In genomic region chr7:44649094-44649610, GRCm38 (mm10) we compare ENCODE assay signal across 22 mouse cellular contexts. TPM values are rescaled to one million over a fixed set of nuclear protein-coding genes. Genes with fewer than 3 reads are reported as not detected.
"Had no signal": no experiment of that assay in that cellular context is flagged by ENCODE, and none has a peak within 500 bp of the region (broad histone marks: within the 10 kb centered on the region; RNA-seq: fewer than 3 reads in every experiment).

No protein-coding gene starts in this region.

- H3K36me3 ChIP-seq: limb, embryonic 10.5 days; limb, embryonic 13.5 days; liver, embryonic 12.5 days; liver, embryonic 15.5 days; midbrain, embryonic 12.5 days; midbrain, embryonic 15.5 days; neural tube, embryonic 13.5 days had no signal

- H3K4me2 ChIP-seq: limb, embryonic 13.5 days; liver, embryonic 12.5 days; liver, embryonic 15.5 days; midbrain, embryonic 12.5 days; midbrain, embryonic 15.5 days; neural tube, embryonic 13.5 days had no signal

- DNase-seq: kidney, adult 18-20 months; kidney, adult 9 months; kidney, postnatal 14 days; kidney, postnatal 4 days; liver; lung, postnatal 14 days; right cerebral cortex, postnatal 25 days; thymus, adult 18-20 months; thymus, postnatal 36 days had no signal

- H3K9me3 ChIP-seq: limb, embryonic 10.5 days; limb, embryonic 13.5 days; liver, embryonic 12.5 days; liver, embryonic 15.5 days; midbrain, embryonic 12.5 days; midbrain, embryonic 15.5 days; neural tube, embryonic 13.5 days had no signal

- ATAC-seq: liver, embryonic 12.5 days; midbrain, embryonic 15.5 days had no signal

- H3K4me1 ChIP-seq: limb, embryonic 13.5 days; liver, embryonic 12.5 days; liver, embryonic 15.5 days; midbrain, embryonic 12.5 days had no signal

- H3K4me3 ChIP-seq: limb, embryonic 10.5 days; limb, embryonic 13.5 days; liver, embryonic 12.5 days; liver, embryonic 15.5 days; midbrain, embryonic 12.5 days; midbrain, embryonic 15.5 days; neural tube, embryonic 13.5 days had no signal

- H3K27ac ChIP-seq: limb, embryonic 10.5 days; limb, embryonic 13.5 days; liver, embryonic 12.5 days; liver, embryonic 15.5 days; macrophage; midbrain, embryonic 12.5 days; midbrain, embryonic 15.5 days; neural tube, embryonic 13.5 days had no signal

- H3K9ac ChIP-seq: limb, embryonic 13.5 days; liver, embryonic 12.5 days; liver, embryonic 15.5 days; midbrain, embryonic 12.5 days; midbrain, embryonic 15.5 days; neural tube, embryonic 13.5 days had no signal

RNA-seq across cellular contexts. Expression of gene Myh14, which starts 21.5 kb away (rescaled TPM):
- polyA plus RNA-seq: macrophage had no signal

RNA-seq across cellular contexts. Expression of gene Izumo2, which starts 59.4 kb away (rescaled TPM):
- polyA plus RNA-seq: kidney, embryonic 16.5 days; limb, embryonic 10.5 days; limb, embryonic 13.5 days; liver, embryonic 12.5 days; liver, embryonic 15.5 days; lung, embryonic 16.5 days; macrophage; midbrain, embryonic 12.5 days; midbrain, embryonic 15.5 days; neural tube, embryonic 13.5 days; spleen, adult 2 months; stomach, embryonic 16.5 days; urinary bladder, adult 2 months had no signal
